Mouse (Mus musculus): ENCODE results near the gene Glb1l. TPM values are rescaled to one million over a fixed set of nuclear protein-coding genes. Genes with fewer than 3 reads are reported as not detected.

Gene Glb1l
- 3.8 TPM for polyA plus RNA-seq (2014; fragmentation: Illumina TruSeq; extraction: RNeasy Lipid Tissue Mini Kit (QIAGEN cat#74804); ENCODE audit: low read depth, low replicate concordance)

DNA sequence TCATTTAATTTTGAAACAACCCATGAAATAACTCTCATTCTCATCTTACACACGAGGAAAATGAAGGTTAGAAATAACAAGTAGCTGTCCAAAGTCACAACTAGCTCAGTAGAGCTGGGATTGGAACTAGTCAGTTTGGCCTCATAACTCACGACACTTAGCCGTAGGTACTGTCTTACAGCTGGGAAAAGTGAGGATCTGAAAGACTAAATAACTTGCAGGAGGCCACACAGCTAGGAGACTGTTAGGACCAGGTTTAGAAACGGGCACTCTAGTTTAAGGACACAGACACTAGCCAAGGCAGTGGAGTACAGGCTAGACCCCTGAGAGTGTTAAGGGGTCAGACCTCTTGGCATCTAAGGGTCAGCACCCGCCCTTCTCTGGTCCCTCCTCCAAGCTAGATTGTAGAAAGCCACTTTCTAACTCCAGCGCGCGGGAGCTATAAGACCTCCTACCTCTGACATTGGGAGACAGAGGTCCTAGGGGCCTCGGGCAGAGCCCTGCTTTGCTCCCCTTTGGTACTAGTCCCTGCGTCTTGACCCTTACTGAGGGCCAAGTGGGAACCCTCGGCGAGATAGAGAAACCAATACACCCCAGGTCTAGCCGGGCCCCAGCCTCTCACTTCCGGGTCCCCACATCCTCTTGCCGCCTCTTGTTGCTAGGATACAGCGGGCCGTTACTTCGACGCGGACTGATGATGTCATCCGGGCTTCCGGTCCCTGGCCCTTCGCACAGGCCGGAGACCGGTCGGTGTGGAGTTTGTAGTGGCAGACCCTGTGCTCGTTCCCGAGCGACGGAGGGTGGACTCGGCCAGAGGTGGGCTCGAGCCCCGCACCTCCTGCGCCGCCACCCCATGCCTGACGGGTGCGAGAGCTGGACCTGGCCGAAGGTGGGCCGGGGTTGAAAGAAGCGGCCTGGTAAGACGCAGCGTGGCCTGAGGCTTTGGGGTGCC lies at the start of gene Glb1l, which contains the start of gene Stk16:
TSS of gene Glb1l (minus strand) at position 678 of the 952 bp plus-strand sequence.
TSS of gene Stk16 (plus strand) at position 703 of the 952 bp plus-strand sequence.

DNA sequence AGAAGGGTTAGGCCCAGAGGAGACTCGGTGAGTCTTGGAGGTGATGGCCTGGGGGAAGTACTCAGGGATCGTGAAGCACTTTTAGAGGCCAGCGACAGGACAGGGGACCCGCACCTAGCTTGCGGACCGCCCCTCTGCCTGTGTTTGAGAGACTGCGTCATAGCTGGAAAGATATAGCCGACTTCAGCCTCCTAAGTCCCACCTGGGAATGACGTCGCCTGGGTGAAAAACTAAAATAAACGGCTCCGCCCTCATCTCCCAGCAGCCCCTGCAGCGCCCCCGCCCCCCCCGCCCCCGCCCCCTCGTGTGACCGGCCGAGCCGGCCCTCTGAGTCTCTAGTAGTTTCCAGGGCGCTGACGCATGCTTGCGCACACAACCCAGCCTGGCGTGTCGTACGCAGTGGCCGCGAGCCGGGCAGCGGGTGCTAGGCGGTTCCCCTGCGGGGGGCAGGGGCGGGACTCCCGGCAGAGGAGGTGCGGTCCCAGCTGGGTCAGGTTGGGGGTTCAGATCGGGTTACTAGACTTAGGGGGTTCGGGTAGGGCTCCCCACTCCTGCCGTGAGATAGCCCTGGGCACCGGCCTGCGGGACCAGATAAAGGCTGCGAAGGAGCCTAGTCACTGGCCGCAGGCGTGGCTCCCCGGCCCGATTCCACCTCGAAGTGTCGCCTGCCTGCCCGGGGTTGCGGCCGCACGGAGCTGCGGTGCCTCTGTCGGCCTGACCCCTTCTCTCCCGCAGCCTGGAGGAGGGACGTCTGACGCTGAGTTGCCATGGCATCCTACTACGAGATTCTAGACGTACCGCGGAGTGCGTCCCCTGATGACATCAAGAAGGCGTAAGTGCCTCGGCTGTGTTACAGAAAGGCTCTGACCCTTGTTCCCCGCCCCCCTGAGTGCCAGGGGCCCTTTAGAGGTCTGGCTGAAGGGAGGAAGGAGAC lies 25.8 kb upstream of the Glb1l start, which contains the start of gene Dnajb2:
TSS of gene Dnajb2 (plus strand) at position 290 of the 934 bp plus-strand sequence.

DNA sequence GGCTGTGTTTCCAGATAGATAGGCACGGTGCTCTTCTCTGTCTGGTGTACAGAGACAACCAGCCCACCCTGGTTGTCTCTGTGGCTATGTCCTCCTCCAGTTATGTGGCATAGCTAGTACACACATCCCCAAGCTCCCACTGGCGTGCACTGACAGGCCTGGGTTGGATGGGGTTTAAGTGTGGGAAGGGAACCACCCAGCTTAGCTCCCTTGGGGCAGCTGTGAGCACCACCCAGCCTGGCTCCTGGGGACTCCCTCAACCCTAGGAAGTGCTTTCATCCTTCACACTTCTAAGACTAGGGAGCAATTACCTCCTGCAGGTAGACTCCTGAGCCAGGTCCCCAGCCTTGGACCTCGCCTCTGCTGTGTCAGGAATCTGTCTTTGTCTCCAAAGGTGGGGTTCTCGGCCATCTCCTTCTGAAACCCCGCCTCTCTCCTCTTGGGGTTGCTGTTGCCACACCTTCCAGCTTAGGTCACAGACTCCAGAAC lies 21.1 kb upstream of the Glb1l start, which contains the start of gene A630095N17Rik:
TSS of gene A630095N17Rik (minus strand) at position 439 of the 489 bp plus-strand sequence.

DNA sequence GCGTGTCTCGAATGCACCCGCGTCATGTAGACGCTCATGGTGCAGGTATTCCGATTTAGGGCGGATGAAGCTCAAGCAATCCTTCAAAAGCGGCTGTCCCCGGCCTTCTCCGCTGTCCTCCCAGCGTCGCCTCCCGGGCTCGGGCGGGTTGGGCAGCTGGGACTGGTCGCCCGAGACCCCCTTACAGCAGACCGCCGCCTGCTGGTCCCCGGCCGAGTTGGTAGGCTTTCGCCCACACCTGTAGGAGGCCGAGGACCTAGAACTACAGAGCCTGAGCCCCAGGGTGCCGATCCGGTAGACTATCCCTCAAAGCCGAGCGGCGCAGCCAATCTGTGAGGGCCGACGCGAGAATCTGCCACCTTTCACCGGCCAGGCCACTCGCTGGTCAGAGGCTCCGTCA lies 8.9 kb upstream of the Glb1l start, which contains the start of gene Tuba4a:
TSS of gene Tuba4a (minus strand) at position 335 of the 400 bp plus-strand sequence.

DNA sequence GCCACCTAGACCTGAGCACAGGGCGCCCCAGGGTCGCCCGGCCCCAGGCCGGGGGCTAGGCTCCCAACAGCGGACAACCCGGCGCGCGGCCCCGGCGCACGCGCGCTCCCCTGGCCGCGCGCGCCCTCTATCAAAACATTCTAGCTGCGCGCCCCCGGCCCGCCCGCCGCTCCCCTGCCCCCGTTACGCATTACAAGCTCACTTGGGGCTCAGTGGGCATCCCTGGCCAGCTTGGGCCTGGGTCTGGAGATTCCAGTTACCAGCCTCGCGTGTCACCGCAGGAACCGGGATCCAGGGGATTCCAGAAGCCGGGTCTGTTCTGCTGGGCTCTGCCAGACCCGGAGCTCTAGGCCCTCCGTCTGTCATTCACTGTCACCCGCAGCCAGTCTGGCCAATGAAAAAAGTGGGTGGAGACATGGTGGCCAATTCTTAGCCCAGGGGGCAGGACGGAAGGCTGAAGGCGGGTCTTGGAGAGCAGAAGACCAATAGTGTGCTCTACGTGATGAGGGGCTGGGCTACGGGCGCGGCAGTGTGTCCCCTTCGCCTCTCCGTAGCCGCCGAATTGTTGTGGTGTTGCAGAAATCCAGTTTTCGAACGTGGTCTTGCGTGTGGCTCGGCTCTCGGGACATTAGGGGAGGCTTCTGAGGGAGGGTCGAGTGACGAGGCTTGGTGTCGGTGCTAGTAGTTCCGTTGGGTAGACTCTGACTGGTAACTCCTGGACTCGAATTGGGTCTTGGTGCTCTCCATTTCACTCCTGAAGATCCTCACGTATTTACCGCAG lies 18.8 kb downstream of the Glb1l start, which contains the start of the genes Ankzf1 and Atg9a:
TSS of gene Ankzf1 (plus strand) at position 530 of the 781 bp plus-strand sequence.
TSS of gene Atg9a (minus strand) at position 575 of the 781 bp plus-strand sequence.

DNA sequence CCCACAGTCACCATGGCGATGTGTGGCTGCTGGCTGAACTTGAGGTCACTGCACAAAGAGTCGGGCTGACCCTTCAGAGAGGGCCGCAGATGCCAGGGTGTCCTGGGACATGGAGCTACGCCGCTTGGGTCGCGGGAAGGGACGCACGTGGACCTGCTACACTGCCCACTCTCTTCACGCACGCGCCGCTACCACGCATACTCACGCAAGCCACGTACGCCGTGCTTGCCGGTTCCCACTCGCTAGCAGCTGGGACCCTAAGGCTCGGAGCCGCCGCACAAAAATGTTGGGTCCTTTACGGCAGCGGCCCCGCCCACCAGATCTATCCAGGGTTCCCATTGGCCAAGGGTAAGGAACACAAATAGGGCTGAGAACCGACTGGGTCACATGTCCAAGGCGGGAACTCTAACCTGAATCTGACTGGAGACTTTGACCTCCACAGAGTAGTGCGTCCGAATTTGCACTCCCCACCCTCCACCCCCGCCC lies 30.5 kb downstream of the Glb1l start, which contains the start of gene Abcb6:
TSS of gene Abcb6 (minus strand) at position 288 of the 486 bp plus-strand sequence.

DNA sequence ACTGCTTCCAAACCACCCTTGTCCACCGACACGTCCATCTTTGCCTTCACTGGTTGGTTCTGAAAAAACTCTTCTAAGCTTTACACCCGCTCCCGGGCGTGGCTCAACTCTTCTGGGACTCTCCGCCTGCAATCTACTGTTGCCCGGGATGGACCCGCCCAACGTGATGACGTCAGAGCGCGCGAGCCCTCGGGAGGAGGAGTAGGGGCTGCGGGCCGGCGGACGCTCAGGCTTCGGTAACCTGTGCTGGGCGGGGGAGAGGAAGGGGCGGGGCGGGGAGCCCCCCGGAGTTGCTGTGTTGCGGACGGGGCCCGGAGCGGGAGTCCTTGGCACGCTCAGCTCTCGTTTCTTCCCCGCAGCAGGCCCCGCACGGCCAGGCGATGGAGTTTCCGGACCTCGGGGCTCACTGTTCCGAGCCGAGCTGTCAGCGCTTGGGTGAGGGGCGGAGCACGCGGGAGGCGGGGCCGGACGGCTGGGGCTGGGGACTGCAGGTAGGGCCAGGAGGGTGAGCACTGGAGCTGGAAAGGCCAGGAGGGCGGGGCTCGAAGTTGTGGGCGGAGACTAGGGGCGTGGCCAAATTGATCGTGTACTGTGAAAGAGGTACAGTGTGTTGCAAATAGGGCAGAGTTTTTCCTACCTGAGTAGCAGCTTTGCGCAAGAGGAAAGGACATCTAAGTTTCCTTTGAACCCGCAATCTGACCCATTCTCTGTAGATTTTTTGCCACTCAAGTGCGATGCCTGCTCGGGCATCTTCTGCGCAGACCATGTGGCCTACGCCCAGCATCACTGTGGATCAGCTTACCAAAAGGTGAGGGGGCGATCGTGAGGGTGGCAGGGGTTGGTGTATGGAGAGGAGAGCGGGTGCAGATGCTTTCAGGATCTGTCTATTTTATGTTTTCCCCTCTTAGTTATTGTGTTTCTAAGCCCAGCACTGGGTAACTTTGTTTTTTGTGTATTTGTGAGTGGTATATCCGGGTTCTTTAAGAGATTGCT lies 41.8 kb downstream of the Glb1l start, which contains the start of gene Zfand2b:
TSS of gene Zfand2b (plus strand) at position 175 of the 993 bp plus-strand sequence.

Other genes starting within 250 kb of the Glb1l start
- 6.0 TPM for gene Nhej1, start 85.6 kb downstream of the Glb1l start, polyA plus RNA-seq (2014; fragmentation: Illumina TruSeq; extraction: RNeasy Lipid Tissue Mini Kit (QIAGEN cat#74804); ENCODE audit: low read depth, low replicate concordance)
- 0.92 TPM for gene Slc23a3, start 76.9 kb downstream of the Glb1l start, polyA plus RNA-seq (2014; fragmentation: Illumina TruSeq; extraction: RNeasy Lipid Tissue Mini Kit (QIAGEN cat#74804); ENCODE audit: low read depth, low replicate concordance)
- 31.4 TPM for gene Cnppd1, start 68.1 kb downstream of the Glb1l start, polyA plus RNA-seq (2014; fragmentation: Illumina TruSeq; extraction: RNeasy Lipid Tissue Mini Kit (QIAGEN cat#74804); ENCODE audit: low read depth, low replicate concordance)
- 22.9 TPM for gene Retreg2, start 68.0 kb downstream of the Glb1l start, polyA plus RNA-seq (2014; fragmentation: Illumina TruSeq; extraction: RNeasy Lipid Tissue Mini Kit (QIAGEN cat#74804); ENCODE audit: low read depth, low replicate concordance)
- 18.5 TPM for gene Zfand2b, start 42.2 kb downstream of the Glb1l start, polyA plus RNA-seq (2014; fragmentation: Illumina TruSeq; extraction: RNeasy Lipid Tissue Mini Kit (QIAGEN cat#74804); ENCODE audit: low read depth, low replicate concordance)
- gene Abcb6, start 30.4 kb downstream of the Glb1l start, polyA plus RNA-seq (2014; fragmentation: Illumina TruSeq; extraction: RNeasy Lipid Tissue Mini Kit (QIAGEN cat#74804); ENCODE audit: low read depth, low replicate concordance) = 19.1 TPM
- 18.6 TPM for gene Ankzf1, start 18.7 kb downstream of the Glb1l start, polyA plus RNA-seq (2014; fragmentation: Illumina TruSeq; extraction: RNeasy Lipid Tissue Mini Kit (QIAGEN cat#74804); ENCODE audit: low read depth, low replicate concordance)
- 60.8 TPM for gene Atg9a, start 18.6 kb downstream of the Glb1l start, polyA plus RNA-seq (2014; fragmentation: Illumina TruSeq; extraction: RNeasy Lipid Tissue Mini Kit (QIAGEN cat#74804); ENCODE audit: low read depth, low replicate concordance)
- gene Stk16, start within 50 bp of the Glb1l start, polyA plus RNA-seq (2014; fragmentation: Illumina TruSeq; extraction: RNeasy Lipid Tissue Mini Kit (QIAGEN cat#74804); ENCODE audit: low read depth, low replicate concordance) = 57.6 TPM
- 524 TPM for gene Tuba4a, start 9.1 kb upstream of the Glb1l start, polyA plus RNA-seq (2014; fragmentation: Illumina TruSeq; extraction: RNeasy Lipid Tissue Mini Kit (QIAGEN cat#74804); ENCODE audit: low read depth, low replicate concordance)
- gene A630095N17Rik, start 21.3 kb upstream of the Glb1l start, polyA plus RNA-seq (2014; fragmentation: Illumina TruSeq; extraction: RNeasy Lipid Tissue Mini Kit (QIAGEN cat#74804); ENCODE audit: low read depth, low replicate concordance) = not detected
- 138 TPM for gene Dnajb2, start 25.6 kb upstream of the Glb1l start, polyA plus RNA-seq (2014; fragmentation: Illumina TruSeq; extraction: RNeasy Lipid Tissue Mini Kit (QIAGEN cat#74804); ENCODE audit: low read depth, low replicate concordance)
- 1.8 TPM for gene Ptprn, start 53.7 kb upstream of the Glb1l start, polyA plus RNA-seq (2014; fragmentation: Illumina TruSeq; extraction: RNeasy Lipid Tissue Mini Kit (QIAGEN cat#74804); ENCODE audit: low read depth, low replicate concordance)
- not detected for gene Resp18, start 67.6 kb upstream of the Glb1l start, polyA plus RNA-seq (2014; fragmentation: Illumina TruSeq; extraction: RNeasy Lipid Tissue Mini Kit (QIAGEN cat#74804); ENCODE audit: low read depth, low replicate concordance)
- 85.9 TPM for gene Dnpep, start 107.2 kb upstream of the Glb1l start, polyA plus RNA-seq (2014; fragmentation: Illumina TruSeq; extraction: RNeasy Lipid Tissue Mini Kit (QIAGEN cat#74804); ENCODE audit: low read depth, low replicate concordance)
- gene Des, start 149.5 kb upstream of the Glb1l start, polyA plus RNA-seq (2014; fragmentation: Illumina TruSeq; extraction: RNeasy Lipid Tissue Mini Kit (QIAGEN cat#74804); ENCODE audit: low read depth, low replicate concordance) = 1,259 TPM
- gene Speg, start 164.5 kb upstream of the Glb1l start, polyA plus RNA-seq (2014; fragmentation: Illumina TruSeq; extraction: RNeasy Lipid Tissue Mini Kit (QIAGEN cat#74804); ENCODE audit: low read depth, low replicate concordance) = 125 TPM
- 62.0 TPM for gene Gmppa, start 225.1 kb upstream of the Glb1l start, polyA plus RNA-seq (2014; fragmentation: Illumina TruSeq; extraction: RNeasy Lipid Tissue Mini Kit (QIAGEN cat#74804); ENCODE audit: low read depth, low replicate concordance)
- gene Asic4, start 239.6 kb upstream of the Glb1l start, polyA plus RNA-seq (2014; fragmentation: Illumina TruSeq; extraction: RNeasy Lipid Tissue Mini Kit (QIAGEN cat#74804); ENCODE audit: low read depth, low replicate concordance) = not detected

All from heart, adult 10 weeks (tissue).